Mouse (Mus musculus) thymus, adult 2 months (tissue): ENCODE measurements around the gene H6pd.

Experiments
- CTCF ChIP-seq: fragments of 200-500 bp; IDR thresholded peaks from 2 replicates; pipeline ENCODE4 v1.5.1; 2012; ENCODE audit warnings: mild to moderate bottlenecking, control low read depth, low read length, moderate library complexity, borderline replicate concordance; ENCODE audit not compliant: control insufficient read depth, poor library complexity, insufficient read depth; ENCODE audit errors: extremely low read depth
- POLR2A ChIP-seq: fragments of 200-500 bp; IDR thresholded peaks from 2 replicates; pipeline ENCODE4 v1.6.1; 2012; ENCODE audit warnings: mild to moderate bottlenecking, low read length, control low read depth, moderate library complexity; ENCODE audit not compliant: control insufficient read depth, poor library complexity, insufficient read depth; ENCODE audit errors: extremely low read depth

GRCm38 (mm10) chr4:150015436-150015835 is 6.6 kb upstream of the H6pd start:
- TF ChIP-seq CTCF (no peak), POLR2A (no peak)
